In the genomic region with DNA sequence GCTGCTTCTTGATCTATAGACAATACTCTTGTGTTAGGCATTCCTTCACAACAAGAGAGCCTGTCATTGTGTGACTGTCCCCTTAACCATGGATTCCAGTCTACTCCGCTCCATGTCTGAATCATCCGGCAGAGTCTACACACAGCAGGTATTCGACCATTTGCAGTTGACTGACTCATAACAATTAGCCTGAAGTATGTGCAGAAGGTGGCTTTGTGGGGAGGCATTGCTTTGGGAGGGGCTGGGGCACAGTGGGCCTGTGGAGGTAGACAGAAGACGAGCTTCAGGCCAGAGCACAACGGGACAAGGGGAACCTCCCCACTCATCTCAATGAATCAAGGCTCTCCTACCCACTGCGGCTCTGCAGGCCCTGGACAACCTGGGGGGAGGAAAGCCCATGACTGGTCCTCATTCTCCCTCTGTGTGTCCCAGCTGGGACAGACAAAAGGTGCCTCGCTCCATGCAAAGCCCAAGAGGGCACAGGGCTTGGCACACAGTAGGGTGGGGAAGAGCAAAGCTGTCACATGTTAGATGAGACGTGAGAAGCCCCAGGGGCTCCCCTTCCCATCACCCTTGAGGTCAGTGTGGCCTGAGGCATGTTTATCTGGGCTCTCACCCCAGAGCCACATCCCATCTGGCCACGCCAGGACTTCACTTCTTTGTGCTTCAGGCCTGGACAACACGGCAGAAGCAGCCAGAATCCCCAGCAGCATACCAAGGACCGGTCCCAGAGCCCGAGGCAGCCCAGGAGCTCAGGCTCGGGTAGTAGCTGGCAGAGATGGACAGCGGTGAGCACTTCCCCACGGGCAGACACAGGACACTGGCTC, we compare ENCODE assay signal across 18 mouse cellular contexts. TPM values are rescaled to one million over a fixed set of nuclear protein-coding genes. Genes with fewer than 3 reads are reported as not detected.
DNase-seq lines count a peak whose midpoint lies in the region; ATAC-seq lines count a peak whose summit lies in the region.
"Had no signal": no experiment of that assay in that cellular context is flagged by ENCODE, and none has a peak within 500 bp of the region (broad histone marks: within the 10 kb centered on the region; RNA-seq: fewer than 3 reads in every experiment).

No protein-coding gene starts in this region.

- H3K4me1 ChIP-seq in forebrain, embryonic 10.5 days = peaks cover 20% of the 10 kb centered on the region
- H3K4me1 ChIP-seq in forebrain, embryonic 11.5 days (replicated peaks; ENCODE audit: control insufficient read depth, insufficient read depth, low read length) = no peaks in the 10 kb centered on the region
- peaks cover 6% of the 10 kb centered on the region for H3K4me1 ChIP-seq in midbrain, embryonic 10.5 days
- H3K4me1 ChIP-seq in midbrain, embryonic 14.5 days (ENCODE audit: control insufficient read depth, insufficient read depth, low read length) = no peaks in the 10 kb centered on the region
- no peaks in the 10 kb centered on the region for H3K4me1 ChIP-seq in kidney, embryonic 15.5 days
- H3K4me1 ChIP-seq: embryonic facial prominence, embryonic 15.5 days; stomach, embryonic 15.5 days had no signal

- no peak overlapping the region for H3K4me3 ChIP-seq in forebrain, embryonic 10.5 days
- H3K4me3 ChIP-seq in forebrain, embryonic 11.5 days (ENCODE audit: low read depth, low read length) = no peak overlapping the region
- no peak overlapping the region for H3K4me3 ChIP-seq in midbrain, embryonic 10.5 days
- H3K4me3 ChIP-seq in midbrain, embryonic 14.5 days (replicated peaks; ENCODE audit: low read depth, low read length) = no peak overlapping the region
- H3K4me3 ChIP-seq in kidney, embryonic 15.5 days (replicated peaks) = no peak overlapping the region
- H3K4me3 ChIP-seq: embryonic facial prominence, embryonic 15.5 days; limb, embryonic 15.5 days; neural tube, embryonic 15.5 days; stomach, embryonic 15.5 days had no signal

- H3K9me3 ChIP-seq in forebrain, embryonic 10.5 days = no peaks in the 10 kb centered on the region
- H3K9me3 ChIP-seq in forebrain, embryonic 11.5 days (ENCODE audit: control insufficient read depth, low read length) = no peaks in the 10 kb centered on the region
- H3K9me3 ChIP-seq in midbrain, embryonic 10.5 days (replicated peaks) = no peaks in the 10 kb centered on the region
- H3K9me3 ChIP-seq in midbrain, embryonic 14.5 days (ENCODE audit: control insufficient read depth, low read length) = no peaks in the 10 kb centered on the region
- no peaks in the 10 kb centered on the region for H3K9me3 ChIP-seq in kidney, embryonic 15.5 days (replicated peaks)
- H3K9me3 ChIP-seq: embryonic facial prominence, embryonic 15.5 days; limb, embryonic 15.5 days; neural tube, embryonic 15.5 days; stomach, embryonic 15.5 days had no signal

- DNase-seq in forebrain, embryonic 10.5 days (ENCODE audit: extremely low spot score, low spot score) = no peak
- no peak for DNase-seq in forebrain, embryonic 11.5 days (ENCODE audit: low spot score)
- DNase-seq in midbrain, embryonic 10.5 days (ENCODE audit: low spot score) = no peak
- no peak for DNase-seq in midbrain, embryonic 14.5 days
- DNase-seq in NIH3T3 (ENCODE audit: low read depth) = peak; percentile 59
- DNase-seq in naive thymus-derived CD4-positive, alpha-beta T cell, adult 2 months (ENCODE audit: low read depth) = peak; percentile 15
- DNase-seq: adrenal gland, postnatal 10 days; gastrocnemius, postnatal 36 days; kidney, adult 9 months; lung, embryonic 14.5 days; thymus, postnatal 25 days had no signal

- ATAC-seq in forebrain, embryonic 11.5 days (replicated peaks; ENCODE audit: low FRiP score) = no peak
- no peak for ATAC-seq in midbrain, embryonic 14.5 days (ENCODE audit: low FRiP score, low TSS enrichment)
- ATAC-seq in kidney, embryonic 15.5 days (replicated peaks; ENCODE audit: low FRiP score) = no peak

- no peak overlapping the region for H3K9ac ChIP-seq in forebrain, embryonic 11.5 days (ENCODE audit: low read length)
- H3K9ac ChIP-seq in midbrain, embryonic 14.5 days (replicated peaks; ENCODE audit: low read length) = no peak overlapping the region
- H3K9ac ChIP-seq in kidney, embryonic 15.5 days = no peak overlapping the region
- H3K9ac ChIP-seq: embryonic facial prominence, embryonic 15.5 days; limb, embryonic 15.5 days; lung, embryonic 14.5 days; neural tube, embryonic 15.5 days; stomach, embryonic 15.5 days had no signal

- no peak overlapping the region for H3K4me2 ChIP-seq in forebrain, embryonic 11.5 days (ENCODE audit: low read depth, low read length, severe bottlenecking)
- H3K4me2 ChIP-seq in midbrain, embryonic 14.5 days (ENCODE audit: low read length) = no peak overlapping the region
- H3K4me2 ChIP-seq in kidney, embryonic 15.5 days = no peak overlapping the region
- H3K4me2 ChIP-seq: embryonic facial prominence, embryonic 15.5 days; limb, embryonic 15.5 days; lung, embryonic 14.5 days; neural tube, embryonic 15.5 days; stomach, embryonic 15.5 days had no signal

- 84% methylated on average over 15 of the region's 15 CpGs for WGBS in forebrain, embryonic 10.5 days
- WGBS in forebrain, embryonic 11.5 days = 67% methylated on average over 15 of the region's 15 CpGs
- 79% methylated on average over 15 of the region's 15 CpGs for WGBS in midbrain, embryonic 10.5 days
- WGBS in midbrain, embryonic 14.5 days = 67% methylated on average over 15 of the region's 15 CpGs
- WGBS in kidney, embryonic 15.5 days = 82% methylated on average over 15 of the region's 15 CpGs

- no peaks in the 10 kb centered on the region for H3K27me3 ChIP-seq in forebrain, embryonic 10.5 days (ENCODE audit: poor library complexity, severe bottlenecking)
- no peaks in the 10 kb centered on the region for H3K27me3 ChIP-seq in forebrain, embryonic 11.5 days (ENCODE audit: control insufficient read depth, insufficient read depth, low read length)
- H3K27me3 ChIP-seq in midbrain, embryonic 10.5 days (ENCODE audit: low read depth, poor library complexity, severe bottlenecking) = no peaks in the 10 kb centered on the region
- no peaks in the 10 kb centered on the region for H3K27me3 ChIP-seq in midbrain, embryonic 14.5 days (ENCODE audit: control insufficient read depth, insufficient read depth, low read length)
- no peaks in the 10 kb centered on the region for H3K27me3 ChIP-seq in kidney, embryonic 15.5 days
- H3K27me3 ChIP-seq: embryonic facial prominence, embryonic 15.5 days; limb, embryonic 15.5 days; neural tube, embryonic 15.5 days; stomach, embryonic 15.5 days had no signal

- H3K36me3 ChIP-seq in forebrain, embryonic 10.5 days (replicated peaks) = peaks cover 72% of the 10 kb centered on the region
- H3K36me3 ChIP-seq in forebrain, embryonic 11.5 days (ENCODE audit: control insufficient read depth, insufficient read depth, low read length) = peaks cover 14% of the 10 kb centered on the region; the same call in 1 of the 2 replicates
- peaks cover 72% of the 10 kb centered on the region for H3K36me3 ChIP-seq in midbrain, embryonic 10.5 days
- H3K36me3 ChIP-seq in midbrain, embryonic 14.5 days (ENCODE audit: control insufficient read depth, insufficient read depth, low read length) = peaks cover 69% of the 10 kb centered on the region
- peaks cover 67% of the 10 kb centered on the region for H3K36me3 ChIP-seq in kidney, embryonic 15.5 days

- peak overlapping the region; percentile 48; the same call in 1 of the 2 replicates for H3K27ac ChIP-seq in forebrain, embryonic 10.5 days
- H3K27ac ChIP-seq in forebrain, embryonic 11.5 days (ENCODE audit: low read depth, low read length) = no peak overlapping the region
- H3K27ac ChIP-seq in midbrain, embryonic 10.5 days (replicated peaks) = 0 out of 2 replicates have a peak overlapping the region, but pooled peaks have one; percentile 39
- H3K27ac ChIP-seq in midbrain, embryonic 14.5 days (replicated peaks; ENCODE audit: low read depth, low read length) = no peak overlapping the region
- no peak overlapping the region for H3K27ac ChIP-seq in kidney, embryonic 15.5 days
- H3K27ac ChIP-seq: embryonic facial prominence, embryonic 15.5 days; limb, embryonic 15.5 days; neural tube, embryonic 15.5 days; stomach, embryonic 15.5 days had no signal

RNA-seq across cellular contexts. Expression of a gene that starts 5.3 kb away (rescaled TPM):
- polyA plus RNA-seq in forebrain, embryonic 10.5 days (2016; fragmentation: Nextera tagmentation; extraction: Ambion mirVana) = not detected in 2 replicates
- not detected in 2 replicates for polyA plus RNA-seq in forebrain, embryonic 11.5 days (2014; fragmentation: Nextera tagmentation; extraction: Ambion mirVana)
- polyA plus RNA-seq in midbrain, embryonic 10.5 days (2016; fragmentation: Nextera tagmentation; extraction: Ambion mirVana) = 0.10 TPM in 1 of 2 replicates, not detected in the other
- not detected in 2 replicates for polyA plus RNA-seq in midbrain, embryonic 14.5 days (2014; fragmentation: Nextera tagmentation; extraction: Ambion mirVana)
- polyA plus RNA-seq in kidney, embryonic 15.5 days (2015; fragmentation: Nextera tagmentation; extraction: Ambion mirVana) = not detected in 2 replicates
- polyA plus RNA-seq: embryonic facial prominence, embryonic 15.5 days; hindbrain, embryonic 11.5 days; limb, embryonic 15.5 days; lung, embryonic 14.5 days; neural tube, embryonic 15.5 days; stomach, embryonic 15.5 days had no signal

RNA-seq across cellular contexts. Expression of a gene that starts 19.8 kb away (rescaled TPM):
- polyA plus RNA-seq in forebrain, embryonic 10.5 days (2016; fragmentation: Nextera tagmentation; extraction: Ambion mirVana) = 1.9 and 2.9 TPM in 2 replicates
- 0.15 TPM in 1 of 2 replicates, not detected in the other for polyA plus RNA-seq in forebrain, embryonic 11.5 days (2014; fragmentation: Nextera tagmentation; extraction: Ambion mirVana)
- 2.5 and 3.1 TPM in 2 replicates for polyA plus RNA-seq in midbrain, embryonic 10.5 days (2016; fragmentation: Nextera tagmentation; extraction: Ambion mirVana)
- polyA plus RNA-seq in midbrain, embryonic 14.5 days (2014; fragmentation: Nextera tagmentation; extraction: Ambion mirVana) = 0.74 and 0.96 TPM in 2 replicates
- not detected in 2 replicates for polyA plus RNA-seq in kidney, embryonic 15.5 days (2015; fragmentation: Nextera tagmentation; extraction: Ambion mirVana)
- polyA plus RNA-seq: embryonic facial prominence, embryonic 15.5 days; heart, embryonic 14.5 days; limb, embryonic 15.5 days; lung, embryonic 14.5 days; stomach, embryonic 15.5 days had no signal

RNA-seq across cellular contexts. Expression of a gene that starts 27.5 kb away (rescaled TPM):
- 28.8 and 33.9 TPM in 2 replicates for polyA plus RNA-seq in forebrain, embryonic 10.5 days (2016; fragmentation: Nextera tagmentation; extraction: Ambion mirVana)
- 32.9 and 39.5 TPM in 2 replicates for polyA plus RNA-seq in forebrain, embryonic 11.5 days (2014; fragmentation: Nextera tagmentation; extraction: Ambion mirVana)
- 38.9 and 41.5 TPM in 2 replicates for polyA plus RNA-seq in midbrain, embryonic 10.5 days (2016; fragmentation: Nextera tagmentation; extraction: Ambion mirVana)
- 40.0 and 41.9 TPM in 2 replicates for polyA plus RNA-seq in midbrain, embryonic 14.5 days (2014; fragmentation: Nextera tagmentation; extraction: Ambion mirVana)
- polyA plus RNA-seq in kidney, embryonic 15.5 days (2015; fragmentation: Nextera tagmentation; extraction: Ambion mirVana) = 27.2 and 27.9 TPM in 2 replicates

RNA-seq across cellular contexts. Expression of a gene that starts 36.6 kb away (rescaled TPM):
- 12.8 and 14.7 TPM in 2 replicates for polyA plus RNA-seq in forebrain, embryonic 10.5 days (2016; fragmentation: Nextera tagmentation; extraction: Ambion mirVana)
- polyA plus RNA-seq in forebrain, embryonic 11.5 days (2014; fragmentation: Nextera tagmentation; extraction: Ambion mirVana) = 12.6 and 15.1 TPM in 2 replicates
- 14.5 and 18.8 TPM in 2 replicates for polyA plus RNA-seq in midbrain, embryonic 10.5 days (2016; fragmentation: Nextera tagmentation; extraction: Ambion mirVana)
- polyA plus RNA-seq in midbrain, embryonic 14.5 days (2014; fragmentation: Nextera tagmentation; extraction: Ambion mirVana) = 12.5 and 20.4 TPM in 2 replicates
- 16.9 and 18.8 TPM in 2 replicates for polyA plus RNA-seq in kidney, embryonic 15.5 days (2015; fragmentation: Nextera tagmentation; extraction: Ambion mirVana)

RNA-seq across cellular contexts. Expression of a gene that starts 57.6 kb away (rescaled TPM):
- not detected in 2 replicates for polyA plus RNA-seq in forebrain, embryonic 10.5 days (2016; fragmentation: Nextera tagmentation; extraction: Ambion mirVana)
- polyA plus RNA-seq in forebrain, embryonic 11.5 days (2014; fragmentation: Nextera tagmentation; extraction: Ambion mirVana) = not detected in 2 replicates
- not detected in 2 replicates for polyA plus RNA-seq in midbrain, embryonic 10.5 days (2016; fragmentation: Nextera tagmentation; extraction: Ambion mirVana)
- not detected in 2 replicates for polyA plus RNA-seq in midbrain, embryonic 14.5 days (2014; fragmentation: Nextera tagmentation; extraction: Ambion mirVana)
- polyA plus RNA-seq in kidney, embryonic 15.5 days (2015; fragmentation: Nextera tagmentation; extraction: Ambion mirVana) = not detected in 2 replicates
- polyA plus RNA-seq: embryonic facial prominence, embryonic 15.5 days; heart, embryonic 14.5 days; hindbrain, embryonic 11.5 days; limb, embryonic 15.5 days; lung, embryonic 14.5 days; neural tube, embryonic 15.5 days; stomach, embryonic 15.5 days had no signal

Comparison
In these comparisons a context has a peak if more than half of its experiments do, and no peak if none do; other contexts are left out.
1. H3K27ac ChIP-seq: peak in forebrain, embryonic 10.5 days (single experiment) and midbrain, embryonic 10.5 days (single experiment); none in forebrain, embryonic 11.5 days (single experiment), midbrain, embryonic 14.5 days (single experiment) and kidney, embryonic 15.5 days (single experiment).
2. DNase-seq: peak in NIH3T3 (single experiment) and naive thymus-derived CD4-positive, alpha-beta T cell, adult 2 months (single experiment); none in forebrain, embryonic 10.5 days (single experiment), forebrain, embryonic 11.5 days (single experiment), midbrain, embryonic 10.5 days (single experiment) and midbrain, embryonic 14.5 days (single experiment).